Mouse (Mus musculus): ENCODE measurements around the gene Plcb1. TPM values are rescaled to one million over a fixed set of nuclear protein-coding genes. Genes with fewer than 3 reads are reported as not detected.

The Plcb1 gene
- total and polyA plus RNA-seq, 3 experiments, result 0.78 to 4.2 (median 3.9) TPM

GRCm38 (mm10) chr2:135306472-135306771 is 520.6 kb downstream of the Plcb1 start:
- WGBS, result 55% methylated on average over 2 of the region's 2 CpGs
- no peaks in the 10 kb centered on the region for H3K27me3 ChIP-seq (ENCODE audit: control insufficient read depth, insufficient read depth, low read length)
- TF ChIP-seq POLR2A (IDR thresholded peaks at IDR 0.05; ENCODE audit: insufficient read depth, low read depth, low read length) (no peak), CTCF (IDR thresholded peaks at IDR 0.05) (no peak), EP300 (IDR thresholded peaks at IDR 0.05; ENCODE audit: insufficient read depth, low read depth, low read length) (no peak)

GRCm38 (mm10) chr2:135307787-135308186 is 521.9 kb downstream of the Plcb1 start:
- Histone ChIP-seq H3K27ac (no peak overlapping the region), H3K9ac (ENCODE audit: low read depth, low read length) (no peak overlapping the region), H3K4me3 (no peak overlapping the region), H3K27me3 (ENCODE audit: control insufficient read depth, insufficient read depth, low read length) (no peaks in the 10 kb centered on the region), H3K36me3 (ENCODE audit: control insufficient read depth, insufficient read depth, low read length) (no peaks in the 10 kb centered on the region), H3K79me2 (replicated peaks; ENCODE audit: control insufficient read depth, insufficient read depth, low read length) (no peaks in the 10 kb centered on the region), H3K4me1 (ENCODE audit: control insufficient read depth, insufficient read depth, low read length) (no peaks in the 10 kb centered on the region)
- intact Hi-C loops (cut with DNase I), result no loop called here
- DNase-seq, result no peak
- TF ChIP-seq EP300 (IDR thresholded peaks at IDR 0.05; ENCODE audit: insufficient read depth, low read depth, low read length) (no peak), CTCF (IDR thresholded peaks at IDR 0.05) (no peak), POLR2A (IDR thresholded peaks at IDR 0.05; ENCODE audit: insufficient read depth, low read depth, low read length) (no peak)
- 78% methylated on average over 4 of the region's 4 CpGs for WGBS

More at GRCm38 (mm10) chr2:135306472-135306771, 520.6 kb downstream of the Plcb1 start:
- H3K27ac ChIP-seq, result no peak overlapping the region
- H3K4me1 ChIP-seq (ENCODE audit: control insufficient read depth, insufficient read depth, low read length), result no peaks in the 10 kb centered on the region
- no peak for DNase-seq
- H3K9ac ChIP-seq (ENCODE audit: low read depth, low read length), result no peak overlapping the region
- no peak overlapping the region for H3K4me3 ChIP-seq
- intact Hi-C loops (cut with DNase I), result no loop called here
- no peaks in the 10 kb centered on the region for H3K79me2 ChIP-seq (replicated peaks; ENCODE audit: control insufficient read depth, insufficient read depth, low read length)
- no peaks in the 10 kb centered on the region for H3K36me3 ChIP-seq (ENCODE audit: control insufficient read depth, insufficient read depth, low read length)

GRCm38 (mm10) chr2:135315980-135316379 is 530.1 kb downstream of the Plcb1 start:
- intact Hi-C loops (cut with DNase I), result no loop called here
- no peak for TF ChIP-seq CTCF (IDR thresholded peaks at IDR 0.05)
- TF ChIP-seq EP300 (IDR thresholded peaks at IDR 0.05; ENCODE audit: insufficient read depth, low read depth, low read length), result no peak
- no peak for TF ChIP-seq POLR2A (IDR thresholded peaks at IDR 0.05; ENCODE audit: insufficient read depth, low read depth, low read length)
- Histone ChIP-seq H3K4me1 (ENCODE audit: control insufficient read depth, insufficient read depth, low read length) (no peaks in the 10 kb centered on the region), H3K4me3 (no peak overlapping the region), H3K79me2 (replicated peaks; ENCODE audit: control insufficient read depth, insufficient read depth, low read length) (no peaks in the 10 kb centered on the region), H3K27me3 (ENCODE audit: control insufficient read depth, insufficient read depth, low read length) (no peaks in the 10 kb centered on the region), H3K27ac (no peak overlapping the region), H3K9ac (ENCODE audit: low read depth, low read length) (no peak overlapping the region), H3K36me3 (ENCODE audit: control insufficient read depth, insufficient read depth, low read length) (no peaks in the 10 kb centered on the region)
- no peak for DNase-seq
- 92% methylated on average over 3 of the region's 3 CpGs for WGBS

GRCm38 (mm10) chr2:135318136-135318535 is 532.3 kb downstream of the Plcb1 start:
- no peaks in the 10 kb centered on the region for H3K27me3 ChIP-seq (ENCODE audit: control insufficient read depth, insufficient read depth, low read length)
- WGBS, result 83% methylated on average over 1 of the region's 1 CpGs
- intact Hi-C loops (cut with DNase I), result no loop called here
- TF ChIP-seq CTCF (IDR thresholded peaks at IDR 0.05) (no peak), POLR2A (IDR thresholded peaks at IDR 0.05; ENCODE audit: insufficient read depth, low read depth, low read length) (no peak), EP300 (IDR thresholded peaks at IDR 0.05; ENCODE audit: insufficient read depth, low read depth, low read length) (no peak)
- no peaks in the 10 kb centered on the region for H3K79me2 ChIP-seq (replicated peaks; ENCODE audit: control insufficient read depth, insufficient read depth, low read length)
- no peak overlapping the region for H3K27ac ChIP-seq
- no peak overlapping the region for H3K4me3 ChIP-seq
- H3K4me1 ChIP-seq (ENCODE audit: control insufficient read depth, insufficient read depth, low read length), result no peaks in the 10 kb centered on the region
- DNase-seq, result no peak
- no peak overlapping the region for H3K9ac ChIP-seq (ENCODE audit: low read depth, low read length)
- no peaks in the 10 kb centered on the region for H3K36me3 ChIP-seq (ENCODE audit: control insufficient read depth, insufficient read depth, low read length)

- no peak for DNase-seq
- WGBS, result 85% methylated on average over 7 of the region's 7 CpGs
- intact Hi-C loops (cut with DNase I), result loop anchor here (10.0 kb wide), 1 partner anchor 319 kb away; no protein-coding TSS in a partner anchor
- Histone ChIP-seq H3K79me2 (replicated peaks; ENCODE audit: control insufficient read depth, insufficient read depth, low read length) (no peaks in the 10 kb centered on the region), H3K9ac (ENCODE audit: low read depth, low read length) (no peak overlapping the region), H3K27me3 (ENCODE audit: control insufficient read depth, insufficient read depth, low read length) (no peaks in the 10 kb centered on the region), H3K4me3 (no peak overlapping the region), H3K4me1 (ENCODE audit: control insufficient read depth, insufficient read depth, low read length) (no peaks in the 10 kb centered on the region), H3K27ac (no peak overlapping the region), H3K36me3 (ENCODE audit: control insufficient read depth, insufficient read depth, low read length) (no peaks in the 10 kb centered on the region)
- TF ChIP-seq EP300 (IDR thresholded peaks at IDR 0.05; ENCODE audit: insufficient read depth, low read depth, low read length) (no peak), CTCF (IDR thresholded peaks at IDR 0.05) (no peak), POLR2A (IDR thresholded peaks at IDR 0.05; ENCODE audit: insufficient read depth, low read depth, low read length) (no peak)
These were observed 537.5 kb downstream of the Plcb1 start for GRCm38 (mm10) chr2:135323276-135323954.

- Histone ChIP-seq H3K4me3 (no peak overlapping the region), H3K9ac (ENCODE audit: low read depth, low read length) (no peak overlapping the region), H3K79me2 (replicated peaks; ENCODE audit: control insufficient read depth, insufficient read depth, low read length) (no peaks in the 10 kb centered on the region), H3K27me3 (ENCODE audit: control insufficient read depth, insufficient read depth, low read length) (no peaks in the 10 kb centered on the region), H3K36me3 (ENCODE audit: control insufficient read depth, insufficient read depth, low read length) (no peaks in the 10 kb centered on the region), H3K27ac (no peak overlapping the region), H3K4me1 (ENCODE audit: control insufficient read depth, insufficient read depth, low read length) (no peaks in the 10 kb centered on the region)
- WGBS, result 47% methylated on average over 4 of the region's 4 CpGs
- 0 out of 2 replicates have a peak, but pooled peaks have one; percentile 21 for TF ChIP-seq EP300 (IDR thresholded peaks at IDR 0.05; ENCODE audit: insufficient read depth, low read depth, low read length)
- peak; percentile 81 for TF ChIP-seq CTCF (IDR thresholded peaks at IDR 0.05)
- no peak for TF ChIP-seq POLR2A (IDR thresholded peaks at IDR 0.05; ENCODE audit: insufficient read depth, low read depth, low read length)
- peak; percentile 64 to 77 for DNase-seq
- intact Hi-C loops (cut with DNase I), result loop anchor here (1.0 to 10.0 kb wide), 2 partner anchors 319 to 538 kb away; partner anchors contain the start of gene Plcb1
These were observed 538.1 kb downstream of the Plcb1 start for GRCm38 (mm10) chr2:135323955-135324302.
